Mouse (Mus musculus) olfactory bulb, adult 2 months (tissue): Measurements from ENCODE around the gene AI413582. TPM values are rescaled to one million over a fixed set of nuclear protein-coding genes. Genes with fewer than 3 reads are reported as not detected.

Experiments
- H3K27ac ChIP-seq: fragments of 200-500 bp; 2 replicates; pipeline ENCODE4 v1.5.1; 2012; ENCODE audit warnings: low read depth, low read length; ENCODE audit not compliant: insufficient read depth
- H3K4me1 ChIP-seq: fragments of 200-500 bp; 2 replicates; pipeline ENCODE4 v1.6.1; 2012; ENCODE audit warnings: low read length; ENCODE audit not compliant: control insufficient read depth, insufficient read depth
- H3K4me3 ChIP-seq: fragments of 200-500 bp; 2 replicates; pipeline ENCODE4 v1.5.1; 2012; ENCODE audit warnings: mild to moderate bottlenecking, low read depth, low read length, moderate library complexity; ENCODE audit not compliant: insufficient read depth
- CTCF ChIP-seq: fragments of 200-500 bp; IDR thresholded peaks from 2 replicates; pipeline ENCODE4 v1.5.1; 2012; ENCODE audit warnings: low read depth, mild to moderate bottlenecking, low read length, moderate library complexity; ENCODE audit not compliant: insufficient read depth
- POLR2A ChIP-seq: fragments of 200-500 bp; IDR thresholded peaks from 2 replicates; pipeline ENCODE4 v1.6.1; 2012; ENCODE audit warnings: mild to moderate bottlenecking, low read depth, low read length, moderate library complexity; ENCODE audit not compliant: insufficient read depth
- WGBS: fragments of 180-500 bp; shearing (Covaris S2); methylation state at CpG from one replicate; pipeline ENCODE4 v1.1.7; 2018; 5-methylcytosine and 5-hydroxymethylcytosine counted together
- polyA plus RNA-seq: library from polyadenylated mRNA; stranded (reverse); fragments of >200 nt; gene quantifications from 2 replicates; pipeline ENCODE4 v1.2.4, GENCODE M21; 2012; ENCODE audit warnings: low replicate concordance; ENCODE audit not compliant: missing spikeins, insufficient read depth, insufficient read length

AI413582 gene
- polyA plus RNA-seq, 1 experiment = not detected

- H3K4me1 ChIP-seq = peaks cover 23% of the 10 kb centered on the region
- H3K4me3 ChIP-seq = no peak overlapping the region
- WGBS = 85% methylated on average over 10 of the region's 10 CpGs
- H3K27ac ChIP-seq = no peak overlapping the region
- TF ChIP-seq CTCF (no peak), POLR2A (no peak)
Measured at GRCm38 (mm10) chr17:27551393-27551940, 14.1 kb downstream of the AI413582 start.

DNA sequence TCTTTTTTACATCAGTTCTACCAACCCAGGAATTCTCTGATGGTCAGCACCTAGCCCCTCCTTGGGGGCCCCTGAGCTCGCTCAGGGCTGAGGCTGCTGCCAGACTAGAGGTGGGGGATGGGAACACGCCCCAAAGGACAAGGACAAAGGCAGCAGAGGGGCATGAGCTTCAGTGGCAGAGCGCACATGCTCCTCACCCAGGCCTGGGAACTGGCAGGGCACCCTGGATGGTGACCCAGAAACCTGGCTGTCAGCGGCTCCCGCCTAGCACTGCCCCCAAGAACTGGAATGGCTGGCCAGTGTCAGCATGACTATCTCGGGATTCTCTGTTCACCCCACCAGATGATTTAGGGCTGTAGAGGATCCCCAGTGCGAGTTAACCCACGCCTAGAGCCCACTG, 16.3 kb downstream of the AI413582 start:
- TF ChIP-seq POLR2A = no peak
- no peak for TF ChIP-seq CTCF

GRCm38 (mm10) chr17:27547253-27547868, 18.2 kb downstream of the AI413582 start:
- Histone ChIP-seq H3K4me3 (no peak overlapping the region), H3K4me1 (peaks cover 12% of the 10 kb centered on the region), H3K27ac (no peak overlapping the region)
- WGBS = 63% methylated on average over 9 of the region's 9 CpGs
- TF ChIP-seq POLR2A (no peak), CTCF (no peak)

More for the DNA sequence above, 16.3 kb downstream of the AI413582 start:
- peaks cover 12% of the 10 kb centered on the region for H3K4me1 ChIP-seq
- no peak overlapping the region for H3K27ac ChIP-seq
- no peak overlapping the region for H3K4me3 ChIP-seq
- 64% methylated on average over 8 of the region's 8 CpGs for WGBS

DNA sequence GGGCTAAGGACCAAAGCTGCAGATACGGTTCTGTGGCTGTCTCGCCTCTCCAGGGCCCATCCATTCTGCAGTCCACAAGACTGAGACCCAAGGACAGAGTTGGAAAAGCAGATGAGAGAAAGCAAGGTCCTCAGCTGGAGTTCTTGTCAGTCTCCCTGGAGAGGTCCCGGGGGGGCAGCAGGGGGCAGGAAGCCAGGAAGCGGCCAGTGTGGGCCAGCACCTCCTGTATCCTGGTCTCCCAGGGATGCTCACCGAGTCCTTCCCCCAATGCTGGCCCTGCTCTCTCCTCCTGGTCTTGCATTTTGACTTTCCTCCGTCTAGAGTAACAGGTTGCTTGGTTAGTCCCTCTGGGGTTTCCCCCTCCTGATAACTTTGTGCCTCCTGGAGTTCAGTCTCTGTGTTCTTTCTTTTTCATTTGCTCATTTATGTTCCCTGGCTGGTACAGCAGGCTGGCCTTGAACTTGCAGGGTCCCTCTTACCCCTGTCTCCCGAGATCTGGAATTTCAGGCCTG, 18.9 kb downstream of the AI413582 start:
- TF ChIP-seq POLR2A (no peak), CTCF (no peak)
- Histone ChIP-seq H3K4me3 (no peak overlapping the region), H3K4me1 (peaks cover 12% of the 10 kb centered on the region), H3K27ac (no peak overlapping the region)
- WGBS = 83% methylated on average over 7 of the region's 7 CpGs

DNA sequence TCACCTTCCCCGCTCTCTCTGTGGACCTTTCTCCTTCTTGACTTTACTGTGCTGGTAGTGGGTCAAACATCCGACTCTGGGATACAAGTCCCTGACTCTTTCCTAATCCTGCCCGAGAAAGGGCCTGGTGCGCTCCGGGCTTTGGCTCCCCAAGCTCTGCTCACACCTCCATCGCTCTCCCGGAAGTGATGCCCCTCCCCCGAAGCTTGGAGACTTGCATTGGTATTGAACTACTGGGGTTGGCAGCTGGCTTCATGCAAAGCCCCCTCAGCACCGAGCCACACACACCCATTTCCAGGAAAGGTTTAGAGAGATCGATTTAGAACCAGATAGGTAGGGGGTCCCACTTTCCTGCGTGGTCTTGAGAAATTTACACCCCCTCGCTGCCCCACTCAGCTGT, 19.6 kb downstream of the AI413582 start:
- H3K27ac ChIP-seq = no peak overlapping the region
- TF ChIP-seq POLR2A (no peak), CTCF (no peak)
- H3K4me3 ChIP-seq = no peak overlapping the region
- H3K4me1 ChIP-seq = peaks cover 12% of the 10 kb centered on the region
- 66% methylated on average over 12 of the region's 12 CpGs for WGBS

DNA sequence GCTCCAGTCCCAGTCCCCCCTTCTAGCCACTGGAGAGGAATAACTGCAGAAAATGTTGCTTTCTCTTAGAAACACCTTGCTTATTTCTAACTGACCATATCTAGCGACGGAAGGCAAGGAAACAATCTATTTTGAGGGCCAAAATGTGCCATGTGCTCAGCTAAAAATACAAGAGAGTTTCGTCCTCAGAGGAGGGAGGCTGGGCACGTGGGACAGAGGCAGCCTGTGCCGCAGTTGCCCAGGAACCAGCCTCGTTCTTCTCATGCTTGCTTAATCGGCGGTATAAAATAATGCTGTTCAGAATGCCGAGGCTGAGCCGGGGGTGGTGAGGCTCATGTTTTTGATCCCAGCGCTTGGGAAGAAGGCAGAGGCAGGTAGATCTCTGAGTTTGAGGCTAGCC, 21.0 kb downstream of the AI413582 start:
- TF ChIP-seq POLR2A (no peak), CTCF (no peak)
- H3K27ac ChIP-seq = no peak overlapping the region
- H3K4me1 ChIP-seq = peaks cover 12% of the 10 kb centered on the region
- no peak overlapping the region for H3K4me3 ChIP-seq
- 55% methylated on average over 11 of the region's 11 CpGs for WGBS

DNA sequence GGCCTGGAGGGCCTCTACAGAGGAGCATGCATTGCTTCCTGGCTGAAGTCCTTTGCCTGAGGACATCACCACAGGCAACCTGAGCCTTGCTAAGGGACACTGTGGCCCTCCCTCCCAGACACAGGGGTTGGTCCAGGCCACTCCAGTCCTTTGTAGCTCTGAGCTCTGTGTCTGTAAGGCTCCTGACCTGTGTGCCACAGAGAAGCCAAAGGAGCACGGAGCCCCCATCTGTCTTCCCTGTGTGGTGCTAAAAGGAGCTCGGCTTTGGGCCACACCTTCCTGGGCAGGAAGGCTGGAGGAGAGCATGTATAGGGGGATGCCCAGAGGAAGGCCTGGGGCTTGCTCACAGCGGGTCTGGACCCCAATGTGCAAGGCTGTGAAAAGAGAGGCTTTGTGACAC, 23.6 kb downstream of the AI413582 start:
- WGBS = 88% methylated on average over 3 of the region's 3 CpGs
- H3K4me3 ChIP-seq = no peak overlapping the region
- no peak overlapping the region for H3K27ac ChIP-seq
- TF ChIP-seq POLR2A (no peak), CTCF (no peak)
- 0 out of 2 replicates have a peak, but pooled peaks cover 3% of the 10 kb centered on the region for H3K4me1 ChIP-seq

DNA sequence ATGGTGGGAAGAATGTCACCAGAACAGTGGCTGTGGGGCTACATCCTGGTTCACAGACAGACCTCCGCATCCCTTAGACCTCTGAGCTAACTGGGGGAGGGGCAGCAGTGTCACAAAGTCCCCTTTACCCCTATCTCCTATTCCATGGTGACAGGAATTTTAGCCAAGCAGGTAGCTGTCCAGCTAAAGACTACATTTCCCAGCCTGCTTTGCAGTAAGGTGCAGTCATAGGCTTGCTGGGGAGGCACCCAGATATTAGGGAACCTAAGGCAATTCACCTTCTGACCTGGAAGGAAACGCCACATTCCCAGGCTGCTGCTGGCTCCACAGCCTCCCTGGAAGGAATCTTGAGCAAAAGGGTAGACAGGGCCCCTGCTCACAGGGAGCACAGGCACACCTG, 24.3 kb downstream of the AI413582 start:
- WGBS = 84% methylated on average over 2 of the region's 2 CpGs
- Histone ChIP-seq H3K4me1 (peaks cover 3% of the 10 kb centered on the region; the same call in 1 of the 2 replicates), H3K27ac (no peak overlapping the region), H3K4me3 (no peak overlapping the region)
- TF ChIP-seq CTCF (no peak), POLR2A (no peak)

- Histone ChIP-seq H3K4me1 (peaks cover 2% of the 10 kb centered on the region; the same call in 1 of the 2 replicates), H3K27ac (no peak overlapping the region), H3K4me3 (no peak overlapping the region)
- 3% methylated on average over 10 of the region's 10 CpGs for WGBS
- TF ChIP-seq CTCF (peak; percentile 99), POLR2A (no peak)
Measured at GRCm38 (mm10) chr17:27534718-27535117, 30.8 kb downstream of the AI413582 start.

- H3K4me1 ChIP-seq = peaks cover 2% of the 10 kb centered on the region; the same call in 1 of the 2 replicates
- no peak for TF ChIP-seq CTCF
- TF ChIP-seq POLR2A = no peak
- 77% methylated on average over 3 of the region's 3 CpGs for WGBS
- no peak overlapping the region for H3K27ac ChIP-seq
- no peak overlapping the region for H3K4me3 ChIP-seq
Measured at GRCm38 (mm10) chr17:27533354-27533753, 32.2 kb downstream of the AI413582 start.
